Mouse (Mus musculus): Measurements from ENCODE around the gene Nagpa. TPM values are rescaled to one million over a fixed set of nuclear protein-coding genes. Genes with fewer than 3 reads are reported as not detected.

Nagpa gene
- total RNA-seq, 2 experiments from 2014 or later = 35.2 to 82.1 TPM

Other genes with a start within 250 kb of the Nagpa start
- gene Anks3, start 239.8 kb downstream of the Nagpa start, total RNA-seq (2015) = 16.2 and 18.5 TPM in 2 replicates
- 18.2 and 24.9 TPM in 2 replicates for gene Anks3, start 239.8 kb downstream of the Nagpa start, total RNA-seq (2017)
- gene Sept12, start 206.2 kb downstream of the Nagpa start, total RNA-seq (2015) = not detected in 2 replicates
- gene Sept12, start 206.2 kb downstream of the Nagpa start, total RNA-seq (2017) = not detected in 2 replicates
- not detected in 2 replicates for gene Smim22, start 196.7 kb downstream of the Nagpa start, total RNA-seq (2015)
- not detected in 2 replicates for gene Smim22, start 196.7 kb downstream of the Nagpa start, total RNA-seq (2017)
- 45.8 and 48.9 TPM in 2 replicates for gene Rogdi, start 190.5 kb downstream of the Nagpa start, total RNA-seq (2015)
- 17.3 and 23.4 TPM in 2 replicates for gene Rogdi, start 190.5 kb downstream of the Nagpa start, total RNA-seq (2017)
- gene Glyr1, start 154.1 kb downstream of the Nagpa start, total RNA-seq (2015) = 69.5 and 74.6 TPM in 2 replicates
- 103 and 112 TPM in 2 replicates for gene Glyr1, start 154.1 kb downstream of the Nagpa start, total RNA-seq (2017)
- gene Ubn1, start 154.0 kb downstream of the Nagpa start, total RNA-seq (2015) = 28.1 and 30.3 TPM in 2 replicates
- 37.2 and 43.6 TPM in 2 replicates for gene Ubn1, start 154.0 kb downstream of the Nagpa start, total RNA-seq (2017)
- not detected in 2 replicates for gene Ppl, start 71.6 kb downstream of the Nagpa start, total RNA-seq (2015)
- gene Ppl, start 71.6 kb downstream of the Nagpa start, total RNA-seq (2017) = not detected in 2 replicates
- not detected in 2 replicates for gene Sec14l5, start 56.9 kb downstream of the Nagpa start, total RNA-seq (2015)
- gene Sec14l5, start 56.9 kb downstream of the Nagpa start, total RNA-seq (2017) = not detected in 2 replicates
- not detected in 2 replicates for gene AU021092, start 18.3 kb upstream of the Nagpa start, total RNA-seq (2015)
- not detected in 2 replicates for gene AU021092, start 18.3 kb upstream of the Nagpa start, total RNA-seq (2017)
- gene Alg1, start 29.6 kb upstream of the Nagpa start, total RNA-seq (2015) = 22.5 and 22.8 TPM in 2 replicates
- 20.1 and 20.3 TPM in 2 replicates for gene Alg1, start 29.6 kb upstream of the Nagpa start, total RNA-seq (2017)
- gene Eef2kmt, start 52.0 kb upstream of the Nagpa start, total RNA-seq (2015) = 21.7 and 26.4 TPM in 2 replicates
- gene Eef2kmt, start 52.0 kb upstream of the Nagpa start, total RNA-seq (2017) = 22.7 and 24.8 TPM in 2 replicates

All from megakaryocyte progenitor cell, adult 5-6 weeks (primary cell).